Mouse (Mus musculus) megakaryocyte, embryonic 14.5 days (primary cell): ENCODE measurements around the gene Cfb. TPM values are rescaled to one million over a fixed set of nuclear protein-coding genes. Genes with fewer than 3 reads are reported as not detected.

Experiments used
- H3K27me3 ChIP-seq: replicated peaks from 2 replicates; pipeline ENCODE3; 2012; ENCODE audit warnings: inconsistent platforms
- H3K36me3 ChIP-seq: replicated peaks from 2 replicates; pipeline ENCODE3; 2012; ENCODE audit warnings: low read length, inconsistent platforms, mixed read lengths
- H3K4me1 ChIP-seq: 2 replicates; pipeline ENCODE4 v1.6.1; 2012; ENCODE audit warnings: inconsistent platforms
- H3K4me3 ChIP-seq: replicated peaks from 2 replicates; pipeline ENCODE3; 2012; ENCODE audit warnings: moderate library complexity, mild to moderate bottlenecking, inconsistent platforms
- H3K9me3 ChIP-seq: 2 replicates; pipeline ENCODE4 v1.6.1; 2012; ENCODE audit warnings: inconsistent platforms
- FLI1 ChIP-seq: IDR thresholded peaks from 2 replicates; pipeline ENCODE4 v1.6.1; 2012; ENCODE audit warnings: low read length, inconsistent platforms, mixed read lengths
- GATA1 ChIP-seq: IDR thresholded peaks from 3 replicates; pipeline ENCODE4 v1.6.1; 2012; ENCODE audit warnings: mixed read lengths, low read length, inconsistent platforms, borderline replicate concordance
- polyA plus RNA-seq: library from polyadenylated mRNA; stranded (reverse); fragments of >175 nt; gene quantifications from 2 replicates; pipeline ENCODE4 v1.2.3, GENCODE M21; 2012; ENCODE audit warnings: low replicate concordance; ENCODE audit not compliant: insufficient read depth

The Cfb gene
- polyA plus RNA-seq, 1 experiment = 0.54 TPM

DNA sequence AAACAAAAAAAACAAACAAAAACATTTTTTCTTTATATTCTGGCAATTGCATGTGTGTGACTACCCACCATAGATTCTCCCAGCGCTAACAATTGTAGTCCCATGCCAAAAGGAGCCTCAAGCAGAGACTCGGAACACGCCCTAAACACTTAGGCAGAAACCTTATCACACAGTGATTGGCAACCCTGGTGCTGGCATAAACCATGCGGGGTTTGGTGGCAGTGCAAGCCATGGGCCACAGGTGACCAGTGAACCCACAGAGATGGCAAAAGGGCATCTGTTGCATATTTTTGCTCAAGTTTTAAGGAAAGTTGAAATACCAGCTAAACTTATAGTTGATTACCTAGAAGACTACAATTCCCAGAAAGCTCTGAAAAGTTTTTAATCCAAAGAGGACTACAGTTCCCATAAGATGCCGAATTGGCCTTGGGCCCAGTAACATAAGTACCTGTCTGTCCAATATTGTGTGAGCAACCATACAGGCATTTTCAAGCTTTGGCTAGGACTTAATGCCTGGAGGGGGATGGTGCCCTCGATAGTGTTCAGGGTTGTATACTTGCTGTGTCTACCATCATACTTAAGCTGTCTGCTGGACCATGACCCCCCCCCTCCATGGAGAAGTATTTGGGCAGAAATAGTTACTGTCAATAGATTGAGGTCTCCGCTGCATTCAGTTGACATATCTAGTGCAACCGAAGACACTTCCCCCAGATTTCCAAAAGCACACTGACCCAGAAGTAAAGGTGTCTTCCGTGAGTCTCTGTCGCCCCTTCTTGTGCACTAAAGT, 35.2 kb upstream of the Cfb start:
- peaks cover 24% of the 10 kb centered on the region for H3K36me3 ChIP-seq
- no peak for TF ChIP-seq GATA1
- TF ChIP-seq FLI1 = no peak
- no peaks in the 10 kb centered on the region for H3K27me3 ChIP-seq
- peak overlapping the region; percentile 99 for H3K4me3 ChIP-seq
- H3K9me3 ChIP-seq = no peaks in the 10 kb centered on the region
- H3K4me1 ChIP-seq = peaks cover 64% of the 10 kb centered on the region

DNA sequence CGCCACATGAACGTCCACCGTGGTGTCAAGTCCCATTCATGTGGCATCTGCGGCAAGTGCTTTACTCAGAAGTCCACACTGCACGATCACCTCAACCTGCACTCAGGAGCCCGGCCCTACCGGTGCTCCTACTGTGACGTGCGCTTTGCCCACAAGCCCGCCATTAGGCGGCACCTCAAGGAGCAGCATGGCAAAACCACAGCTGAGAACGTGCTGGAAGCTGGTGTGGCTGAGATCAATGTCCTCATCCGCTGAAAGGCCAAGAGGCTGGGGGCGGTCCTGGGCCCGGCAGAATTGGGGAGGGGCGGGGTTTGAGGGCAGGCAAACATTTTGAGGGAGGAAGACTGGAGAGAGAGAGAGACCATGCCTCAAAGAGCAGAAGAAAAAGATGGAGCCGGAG, 34.0 kb upstream of the Cfb start:
- peak overlapping the region; percentile 80 for H3K4me3 ChIP-seq
- peaks cover 14% of the 10 kb centered on the region for H3K36me3 ChIP-seq
- H3K9me3 ChIP-seq = no peaks in the 10 kb centered on the region
- H3K4me1 ChIP-seq = peaks cover 64% of the 10 kb centered on the region
- TF ChIP-seq FLI1 = no peak
- no peak for TF ChIP-seq GATA1
- H3K27me3 ChIP-seq = no peaks in the 10 kb centered on the region

GRCm38 (mm10) chr17:34895724-34896123, 33.4 kb upstream of the Cfb start:
- Histone ChIP-seq H3K27me3 (no peaks in the 10 kb centered on the region), H3K4me1 (peaks cover 64% of the 10 kb centered on the region), H3K9me3 (no peaks in the 10 kb centered on the region), H3K36me3 (peaks cover 10% of the 10 kb centered on the region), H3K4me3 (peak overlapping the region; percentile 38)
- TF ChIP-seq GATA1 (no peak), FLI1 (no peak)

DNA sequence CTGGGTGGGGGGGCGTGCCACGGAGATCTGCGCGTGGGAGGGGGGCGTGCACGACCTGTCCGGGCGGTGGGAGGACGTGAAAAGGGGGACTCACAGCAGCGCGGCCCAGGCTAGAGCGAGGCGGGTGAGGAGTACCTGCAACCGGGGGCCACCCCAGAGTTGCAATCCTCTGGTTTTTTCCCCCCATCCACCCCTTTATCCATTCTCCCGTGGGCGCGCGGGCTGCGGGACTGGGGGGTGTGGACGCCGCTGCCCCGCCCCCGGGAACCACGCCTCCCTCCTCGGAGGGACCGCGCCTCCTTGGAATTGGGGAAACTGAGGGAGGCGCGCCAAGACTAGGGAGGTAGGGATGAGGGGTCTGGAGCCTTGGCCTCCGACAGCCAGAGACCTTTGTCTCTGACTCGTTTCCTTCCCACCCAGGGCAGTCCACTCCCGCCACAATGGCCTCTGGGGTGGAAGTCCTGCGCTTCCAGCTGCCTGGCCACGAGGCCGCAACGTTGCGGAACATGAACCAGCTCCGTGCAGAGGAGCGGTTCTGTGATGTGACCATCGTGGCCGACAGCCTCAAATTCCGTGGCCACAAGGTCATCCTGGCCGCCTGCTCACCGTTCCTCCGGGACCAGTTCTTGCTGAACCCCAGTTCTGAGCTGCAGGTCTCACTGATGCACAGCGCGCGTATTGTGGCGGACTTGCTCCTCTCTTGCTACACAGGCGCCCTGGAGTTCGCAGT, 32.6 kb upstream of the Cfb start:
- Histone ChIP-seq H3K9me3 (no peaks in the 10 kb centered on the region), H3K4me1 (peaks cover 68% of the 10 kb centered on the region), H3K27me3 (no peaks in the 10 kb centered on the region), H3K36me3 (peaks cover 10% of the 10 kb centered on the region), H3K4me3 (peak overlapping the region; percentile 95)
- no peak for TF ChIP-seq FLI1
- TF ChIP-seq GATA1 = no peak

GRCm38 (mm10) chr17:34894074-34894597, 31.8 kb upstream of the Cfb start:
- TF ChIP-seq FLI1 = no peak
- TF ChIP-seq GATA1 = no peak
- Histone ChIP-seq H3K9me3 (no peaks in the 10 kb centered on the region), H3K4me3 (peak overlapping the region; percentile 95), H3K36me3 (peaks cover 10% of the 10 kb centered on the region), H3K27me3 (no peaks in the 10 kb centered on the region), H3K4me1 (peaks cover 68% of the 10 kb centered on the region)

DNA sequence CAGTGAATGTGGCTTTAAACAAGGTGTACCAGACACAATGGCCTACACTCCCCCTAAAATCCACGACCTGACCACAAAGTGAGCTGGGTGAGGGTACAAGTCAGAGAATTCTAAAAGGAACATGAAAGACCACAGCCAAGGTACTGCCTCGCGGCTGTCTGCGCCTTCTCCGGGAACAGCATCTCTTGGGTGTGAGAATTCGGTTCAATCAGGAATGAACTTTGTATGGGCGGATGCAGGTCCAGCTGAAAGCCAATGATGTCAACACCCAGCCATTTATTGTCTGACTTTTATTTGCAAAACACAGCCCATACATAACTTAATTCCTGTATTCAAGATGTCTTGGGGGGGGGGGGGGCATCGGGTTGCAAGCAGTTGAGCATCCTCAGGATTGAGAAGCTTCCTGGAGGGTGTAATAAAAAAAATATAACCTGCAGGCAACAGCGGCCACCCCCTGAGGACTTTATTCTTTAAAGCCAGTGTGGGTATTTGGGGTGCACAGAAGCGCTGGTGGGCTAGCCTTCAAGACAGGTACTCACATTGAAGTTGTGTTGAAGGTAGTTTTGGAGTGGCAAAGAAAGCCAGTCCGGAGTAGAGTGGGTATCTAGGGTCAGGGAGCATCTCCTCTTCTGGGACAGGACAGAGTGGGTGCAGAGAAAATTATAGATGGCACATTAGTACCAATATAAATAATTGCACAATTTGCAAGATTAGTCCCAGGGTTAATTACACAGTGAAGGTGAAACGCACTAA, 30.9 kb upstream of the Cfb start:
- Histone ChIP-seq H3K9me3 (no peaks in the 10 kb centered on the region), H3K4me1 (peaks cover 74% of the 10 kb centered on the region), H3K27me3 (no peaks in the 10 kb centered on the region), H3K36me3 (peaks cover 10% of the 10 kb centered on the region), H3K4me3 (peak overlapping the region; percentile 95)
- TF ChIP-seq FLI1 (no peak), GATA1 (no peak)

DNA sequence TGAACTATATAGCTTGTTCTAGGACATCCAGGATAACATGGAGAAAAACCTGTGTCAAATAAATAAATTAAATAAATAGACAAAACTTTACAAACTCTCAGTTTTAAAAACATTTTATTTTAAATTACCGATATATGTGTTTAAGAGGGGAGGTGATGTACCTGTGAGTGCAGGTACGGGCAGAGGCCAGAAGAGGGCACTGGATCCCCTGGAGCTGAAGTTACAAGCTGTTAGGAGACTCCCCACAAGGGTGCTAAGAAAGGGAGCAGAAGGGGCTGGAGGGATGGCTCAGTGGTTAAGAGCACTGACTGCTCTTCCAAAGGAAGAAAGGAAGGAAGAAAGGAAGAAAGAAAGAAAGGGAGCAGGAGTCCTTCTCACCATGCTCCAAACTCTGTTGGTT, 29.1 kb upstream of the Cfb start:
- Histone ChIP-seq H3K9me3 (no peaks in the 10 kb centered on the region), H3K4me1 (peaks cover 74% of the 10 kb centered on the region), H3K4me3 (no peak overlapping the region), H3K36me3 (peaks cover 9% of the 10 kb centered on the region), H3K27me3 (no peaks in the 10 kb centered on the region)
- TF ChIP-seq FLI1 (no peak), GATA1 (no peak)

DNA sequence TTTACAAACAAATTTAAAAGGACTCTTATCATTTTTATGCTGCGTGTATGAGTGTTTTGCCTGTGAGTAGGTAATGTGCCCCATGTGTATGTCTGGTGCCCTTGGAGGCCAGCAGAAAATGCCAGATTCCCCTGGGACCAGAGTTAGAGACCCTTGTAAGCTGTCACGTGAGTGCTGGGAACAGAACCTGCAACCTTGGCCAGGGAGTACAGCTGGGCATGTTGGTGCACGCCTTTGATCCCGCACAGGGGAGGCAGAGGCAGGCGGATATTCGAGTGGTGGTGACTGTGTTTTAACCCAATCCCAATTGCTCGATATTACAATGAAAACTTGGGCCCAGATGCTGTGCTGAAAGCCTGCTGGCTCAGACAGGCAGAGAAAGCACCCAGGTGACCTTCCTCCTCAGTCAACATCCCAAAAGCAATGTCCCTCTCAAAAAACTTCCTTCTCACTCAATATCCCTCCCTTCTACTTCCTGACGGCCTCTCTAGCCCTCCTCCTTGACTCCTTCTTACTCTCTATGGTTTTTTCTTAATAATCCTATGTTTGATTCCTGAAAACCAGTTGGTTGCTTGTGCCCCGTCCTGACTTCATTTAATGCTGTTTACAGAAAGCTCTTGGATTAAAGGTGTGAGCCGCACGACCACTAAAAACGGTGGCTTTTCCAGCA, 27.9 kb upstream of the Cfb start:
- H3K36me3 ChIP-seq = no peaks in the 10 kb centered on the region
- H3K9me3 ChIP-seq = no peaks in the 10 kb centered on the region
- no peak overlapping the region for H3K4me3 ChIP-seq
- H3K4me1 ChIP-seq = peaks cover 74% of the 10 kb centered on the region
- no peaks in the 10 kb centered on the region for H3K27me3 ChIP-seq
- TF ChIP-seq GATA1 (no peak), FLI1 (no peak)

DNA sequence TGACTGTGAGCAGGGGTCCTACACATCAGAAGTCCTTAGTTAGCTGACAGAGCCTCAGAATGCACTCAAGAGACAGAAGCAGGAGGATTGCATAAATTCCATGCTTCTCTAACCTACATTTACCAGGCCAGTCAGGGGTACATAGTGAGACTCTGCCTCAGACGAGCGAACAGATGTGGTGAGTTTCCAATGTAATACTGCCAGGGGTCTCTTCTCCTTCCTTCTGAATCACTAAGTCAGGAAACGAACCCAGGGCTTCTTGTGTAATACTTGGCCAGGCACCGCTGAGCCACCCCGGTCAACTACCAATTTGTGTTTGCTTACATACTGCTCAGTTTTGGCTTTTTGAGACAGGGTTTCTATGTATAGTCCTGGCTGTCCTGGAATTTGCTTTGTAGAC, 25.6 kb upstream of the Cfb start:
- H3K27me3 ChIP-seq = no peaks in the 10 kb centered on the region
- H3K4me1 ChIP-seq = peaks cover 79% of the 10 kb centered on the region
- no peaks in the 10 kb centered on the region for H3K36me3 ChIP-seq
- no peaks in the 10 kb centered on the region for H3K9me3 ChIP-seq
- no peak overlapping the region for H3K4me3 ChIP-seq
- TF ChIP-seq GATA1 (no peak), FLI1 (no peak)

- Histone ChIP-seq H3K27me3 (no peaks in the 10 kb centered on the region), H3K4me3 (no peak overlapping the region), H3K36me3 (no peaks in the 10 kb centered on the region), H3K4me1 (peaks cover 81% of the 10 kb centered on the region), H3K9me3 (no peaks in the 10 kb centered on the region)
- TF ChIP-seq FLI1 (no peak), GATA1 (no peak)
Measured at GRCm38 (mm10) chr17:34885615-34886014, 23.3 kb upstream of the Cfb start.
